Mouse (Mus musculus): ENCODE data around the gene Sult6b1.

- no peak for TF ChIP-seq CTCF (IDR thresholded peaks at IDR 0.05; ENCODE audit: low read depth, low read length)
- no peak for TF ChIP-seq POLR2A (IDR thresholded peaks at IDR 0.05; ENCODE audit: borderline replicate concordance, low read depth, low read length)
Measured at GRCm38 (mm10) chr17:78889184-78889583, 17.6 kb downstream of the Sult6b1 start.
